Mouse (Mus musculus): ENCODE results near the gene Clca3a1. TPM values are rescaled to one million over a fixed set of nuclear protein-coding genes. Genes with fewer than 3 reads are reported as not detected.

Clca3a1 gene
- total and polyA plus RNA-seq, 3 experiments: 0.27 TPM; not detected in 2

DNA sequence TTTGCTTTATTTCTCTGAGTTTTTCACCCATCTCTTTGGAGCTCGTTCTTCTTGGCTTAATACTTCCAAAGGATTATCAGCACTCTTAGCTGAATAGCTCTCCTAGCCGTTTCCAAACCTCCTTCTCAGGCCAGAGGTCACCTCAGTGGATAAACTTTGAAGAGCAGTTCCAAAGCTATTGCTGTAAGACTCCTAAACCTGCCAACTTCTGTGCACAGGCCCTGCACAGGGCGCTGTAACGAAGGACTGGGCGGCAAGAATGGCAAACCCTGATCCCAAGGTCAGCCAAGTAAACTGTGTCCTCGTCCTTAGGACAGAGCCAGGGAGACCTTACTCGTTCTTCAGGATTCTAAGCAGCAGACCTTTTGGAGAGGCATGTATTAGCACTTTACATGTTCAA lies 46.7 kb downstream of the Clca3a1 start:
- DNase-seq (ENCODE audit: extremely low read depth): no peak
- peaks cover 11 to 39% of the 10 kb centered on the region in 2 experiments for H3K4me1 ChIP-seq (ENCODE audit: control insufficient read depth in 1 of 2, insufficient read depth in 2 of 2)
- no peak overlapping the region for H3K4me2 ChIP-seq (ENCODE audit: insufficient read depth, low read depth, poor library complexity, severe bottlenecking)
- dilution Hi-C loops (cut with MboI; ENCODE audit: extremely low pct_ligation_motif_present, extremely low pct_unique_long_range_greater_than_20kb, low sequenced_read_pairs) (no loop called here), in situ Hi-C loops (cut with MboI; ENCODE audit: low pct_ligation_motif_present, low pct_unique_long_range_greater_than_20kb, low sequenced_read_pairs) (loop anchor here (10.0 kb wide), 1 partner anchor 249 kb away; no protein-coding TSS in a partner anchor)
- no peaks in the 10 kb centered on the region for H3K9me3 ChIP-seq (replicated peaks; ENCODE audit: low read length)
- no peak for TF ChIP-seq ZMIZ1 (IDR thresholded peaks at IDR 0.05; ENCODE audit: low read depth, low read length)
- no peak for TF ChIP-seq GABPA (IDR thresholded peaks at IDR 0.05; ENCODE audit: insufficient replicate concordance, low read depth, low read length)
- TF ChIP-seq MYC (IDR thresholded peaks at IDR 0.05; ENCODE audit: low read depth, low read length): no peak
- TF ChIP-seq JUN (IDR thresholded peaks at IDR 0.05; ENCODE audit: insufficient read depth, low read depth, low read length): no peak
- TF ChIP-seq ZC3H11A (IDR thresholded peaks at IDR 0.05; ENCODE audit: low read depth, low read length): no peak
- no peak for TF ChIP-seq MAFK (IDR thresholded peaks at IDR 0.05; ENCODE audit: insufficient replicate concordance, low read length)
- TF ChIP-seq CHD2 (IDR thresholded peaks at IDR 0.05; ENCODE audit: low read length): no peak
- TF ChIP-seq POLR2AphosphoS2 (IDR thresholded peaks at IDR 0.05; ENCODE audit: low read depth, low read length): no peak
- no peak overlapping the region for H3K9ac ChIP-seq (ENCODE audit: insufficient read depth, low read depth)
- H3K79me2 ChIP-seq (replicated peaks; ENCODE audit: control insufficient read depth, extremely low read depth, insufficient read depth, poor library complexity, severe bottlenecking): peaks cover 52% of the 10 kb centered on the region
- H3K36me3 ChIP-seq (replicated peaks in 1 of 2; ENCODE audit: control insufficient read depth in 1 of 2, insufficient read depth in 1 of 2, low read length in 1 of 2): peaks cover 27 to 67% of the 10 kb centered on the region in 2 experiments
- no peak overlapping the region for H3K4me3 ChIP-seq (replicated peaks in 1 of 3; ENCODE audit: low read depth in 2 of 3, low read length in 2 of 3, poor library complexity in 1 of 3)
- H3K27me3 ChIP-seq (replicated peaks): no peaks in the 10 kb centered on the region
- no peak overlapping the region for H3K27ac ChIP-seq (ENCODE audit: insufficient read depth, low read depth)

DNA sequence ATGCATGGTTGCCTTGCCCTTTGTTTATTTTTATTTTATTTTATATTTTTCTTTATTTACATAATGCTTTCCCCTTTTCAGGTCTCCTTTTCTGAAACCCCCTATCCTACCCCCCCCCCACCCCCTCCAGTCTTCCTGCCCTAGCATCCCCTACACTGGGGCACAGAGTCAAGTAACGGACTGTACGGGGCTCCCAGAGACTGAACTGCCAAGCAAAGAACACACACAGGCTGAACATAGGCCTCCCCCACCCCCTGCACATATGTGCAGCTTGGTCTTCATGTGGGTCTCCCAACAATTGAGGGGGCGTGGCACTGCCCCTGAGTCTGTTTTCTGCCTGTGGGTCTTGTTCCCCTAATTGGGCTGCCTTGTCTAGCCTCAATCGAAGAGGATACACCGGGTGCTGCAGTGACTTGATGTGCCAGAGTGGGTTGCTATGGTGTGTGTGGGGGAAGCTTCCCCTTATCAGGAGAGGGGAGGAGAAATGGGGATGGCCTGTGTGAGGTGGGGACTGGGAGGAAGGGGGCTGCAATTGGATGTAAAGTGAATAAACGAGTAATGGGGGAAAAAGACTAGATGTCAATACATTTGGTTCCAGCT lies 49.1 kb downstream of the Clca3a1 start:
- H3K4me2 ChIP-seq (ENCODE audit: insufficient read depth, low read depth, poor library complexity, severe bottlenecking): no peak overlapping the region
- TF ChIP-seq ETS1 (conservative IDR thresholded peaks at IDR 0.05; ENCODE audit: low read depth, low read length) (no peak), TBP (conservative IDR thresholded peaks at IDR 0.05; ENCODE audit: low read depth, low read length) (no peak), USF2 (conservative IDR thresholded peaks at IDR 0.05; ENCODE audit: low read depth, low read length) (no peak), ZC3H11A (IDR thresholded peaks at IDR 0.05; ENCODE audit: low read depth, low read length) (no peak), JUN (IDR thresholded peaks at IDR 0.05; ENCODE audit: insufficient read depth, low read depth, low read length) (no peak), MXI1 (IDR thresholded peaks at IDR 0.05; ENCODE audit: low read depth, low read length) (no peak), BHLHE40 (IDR thresholded peaks at IDR 0.05; ENCODE audit: low read depth, low read length) (no peak), SMC3 (IDR thresholded peaks at IDR 0.05; ENCODE audit: low read depth, low read length) (no peak), GABPA (IDR thresholded peaks at IDR 0.05; ENCODE audit: insufficient replicate concordance, low read depth, low read length) (no peak), PAX5 (IDR thresholded peaks at IDR 0.05; ENCODE audit: low read length) (no peak), JUND (conservative IDR thresholded peaks at IDR 0.05; ENCODE audit: low read depth, low read length) (no peak), CHD1 (IDR thresholded peaks at IDR 0.05; ENCODE audit: low read depth, low read length) (no peak)
- no peak for DNase-seq (ENCODE audit: extremely low read depth)
- dilution Hi-C loops (cut with MboI; ENCODE audit: extremely low pct_ligation_motif_present, extremely low pct_unique_long_range_greater_than_20kb, low sequenced_read_pairs) (no loop called here), in situ Hi-C loops (cut with MboI; ENCODE audit: low pct_ligation_motif_present, low pct_unique_long_range_greater_than_20kb, low sequenced_read_pairs) (loop anchor here (10.0 kb wide), 1 partner anchor 247 kb away; no protein-coding TSS in a partner anchor)
- H3K79me2 ChIP-seq (replicated peaks; ENCODE audit: control insufficient read depth, extremely low read depth, insufficient read depth, poor library complexity, severe bottlenecking): peaks cover 34% of the 10 kb centered on the region
- H3K36me3 ChIP-seq (replicated peaks in 1 of 2; ENCODE audit: control insufficient read depth in 1 of 2, insufficient read depth in 1 of 2, low read length in 1 of 2): peaks cover 38 to 83% of the 10 kb centered on the region in 2 experiments
- peaks cover 3 to 18% of the 10 kb centered on the region in 2 experiments; a peak in 3 of 4 replicates for H3K4me1 ChIP-seq (ENCODE audit: control insufficient read depth in 1 of 2, insufficient read depth in 2 of 2)
- H3K9me3 ChIP-seq (replicated peaks; ENCODE audit: low read length): no peaks in the 10 kb centered on the region
- no peak overlapping the region for H3K4me3 ChIP-seq (replicated peaks in 1 of 3; ENCODE audit: low read depth in 2 of 3, low read length in 2 of 3, poor library complexity in 1 of 3)
- no peaks in the 10 kb centered on the region for H3K27me3 ChIP-seq (replicated peaks)
- no peak overlapping the region for H3K27ac ChIP-seq (ENCODE audit: insufficient read depth, low read depth)
- H3K9ac ChIP-seq (ENCODE audit: insufficient read depth, low read depth): no peak overlapping the region

Measured in CH12.LX (cell line).